Mouse (Mus musculus) liver, embryonic 14.5 days (tissue): ENCODE measurements around the gene Fgfr2. TPM values are rescaled to one million over a fixed set of nuclear protein-coding genes. Genes with fewer than 3 reads are reported as not detected.

ENCODE experiments used
- ATAC-seq: fragments of 200-750 bp; cut with Nextera tagmentation; 2 replicates; pipeline ENCODE4 v1.8.0; 2017; ENCODE audit warnings: moderate number of reproducible peaks, mild to moderate bottlenecking, moderate library complexity; ENCODE audit not compliant: insufficient read depth
- DNase-seq, 3 experiments: peaks; one replicate each; pipeline ENCODE4 v3.0.0-alpha.2; 2012 to 2013; ENCODE audit warnings: low read depth in 3 of 3, low spot score in 3 of 3
- H3K27ac ChIP-seq: fragments of 300-500 bp; sonication (generic); 2 replicates; pipeline ENCODE4 v1.5.1; 2014; ENCODE audit warnings: moderate library complexity, mild to moderate bottlenecking, control low read depth, inconsistent platforms
- H3K27me3 ChIP-seq: fragments of 300-500 bp; sonication (generic); 2 replicates; pipeline ENCODE4 v1.6.1; 2014; ENCODE audit warnings: mild to moderate bottlenecking, low read length, moderate library complexity; ENCODE audit not compliant: control insufficient read depth, insufficient read depth
- H3K36me3 ChIP-seq: fragments of 300-500 bp; sonication (generic); replicated peaks from 2 replicates; pipeline ENCODE4 v1.6.1; 2014; ENCODE audit warnings: low read depth; ENCODE audit not compliant: control insufficient read depth, insufficient read depth
- H3K4me1 ChIP-seq, 2 experiments: fragments of 200-500 bp in 1 of 2; fragments of 300-500 bp in 1 of 2; sonication (generic) in 1 of 2; replicated peaks; 2 replicates each; pipeline ENCODE4 v1.6.1; 2012 to 2014; ENCODE audit warnings: antibody characterized with exemption in 1 of 2, inconsistent platforms in 1 of 2, low read length in 1 of 2; ENCODE audit not compliant: control insufficient read depth in 2 of 2, insufficient read depth in 2 of 2
- H3K4me2 ChIP-seq: fragments of 300-500 bp; sonication (generic); 2 replicates; pipeline ENCODE4 v1.6.1; 2014; ENCODE audit warnings: low read depth, mild to moderate bottlenecking, control low read depth, moderate library complexity
- H3K4me3 ChIP-seq, 2 experiments: fragments of 200-500 bp in 1 of 2; fragments of 300-500 bp in 1 of 2; sonication (generic) in 1 of 2; 2 replicates each; pipeline ENCODE4 v1.5.1; 2012 to 2014; ENCODE audit warnings: low read depth in 2 of 2, low read length in 2 of 2, mild to moderate bottlenecking in 2 of 2, control low read depth in 1 of 2, inconsistent platforms in 1 of 2, moderate library complexity in 1 of 2; ENCODE audit not compliant: insufficient read depth in 1 of 2
- H3K9ac ChIP-seq: fragments of 300-500 bp; sonication (generic); replicated peaks from 2 replicates; pipeline ENCODE4 v1.6.1; 2014; ENCODE audit warnings: mild to moderate bottlenecking, control low read depth, moderate library complexity
- H3K9me3 ChIP-seq: fragments of 300-500 bp; sonication (generic); 2 replicates; pipeline ENCODE4 v1.6.1; 2016; ENCODE audit warnings: low read length, mixed read lengths; ENCODE audit not compliant: control insufficient read depth
- CTCF ChIP-seq: IDR thresholded peaks from 2 replicates; pipeline ENCODE4 v1.5.1; 2016; ENCODE audit warnings: antibody characterized with exemption, low read depth, control low read depth
- EP300 ChIP-seq: IDR thresholded peaks from 2 replicates; pipeline ENCODE4 v1.6.1; 2016; ENCODE audit warnings: antibody characterized with exemption, low read depth
- WGBS: fragments of 180-500 bp; shearing (Covaris S2); extraction: QIAGEN DNeasy Blood & Tissue Kit; methylation state at CpG from one replicate; pipeline ENCODE4 v1.1.7; 2014; ENCODE audit not compliant: insufficient replicate concordance; 5-methylcytosine and 5-hydroxymethylcytosine counted together
- polyA plus RNA-seq, 2 experiments: library from polyadenylated mRNA; depleted of rRNA in 1 of 2; stranded (reverse) in 1 of 2; unstranded in 1 of 2; fragments of >200 nt; fragmentation: Nextera tagmentation in 1 of 2; extraction: Ambion mirVana in 1 of 2; gene quantifications; 2 replicates each; pipeline versions ENCODE4 v1.2.1 to v1.2.3; 2012 to 2014

The Fgfr2 gene
- polyA plus RNA-seq, 2 experiments: 7.9 to 8.8 TPM

DNA sequence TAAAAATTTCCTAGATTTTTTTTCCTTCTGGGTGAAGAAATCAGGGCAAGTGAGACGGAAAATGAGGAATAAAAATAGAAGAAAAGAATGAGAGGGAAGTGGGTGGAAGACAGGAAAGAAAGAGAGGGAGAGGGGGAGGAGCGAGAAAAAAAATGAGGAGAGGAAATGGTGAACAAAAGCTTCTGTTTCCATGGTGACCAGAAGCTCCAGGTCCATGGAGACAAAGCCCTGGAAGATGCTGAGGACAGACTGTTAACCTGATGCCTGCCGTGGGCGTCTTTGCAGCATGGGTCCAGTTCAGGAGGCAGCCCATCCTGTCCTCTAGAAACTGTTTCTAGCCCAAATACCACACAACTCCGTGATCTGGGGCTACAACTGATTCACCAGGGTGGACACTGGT, 950.9 kb downstream of the Fgfr2 start:
- ATAC-seq: no peak

GRCm38 (mm10) chr7:132171716-132172115, 951.4 kb downstream of the Fgfr2 start:
- WGBS: 63% methylated on average over 5 of the region's 5 CpGs

More for the DNA sequence above, 950.9 kb downstream of the Fgfr2 start:
- Histone ChIP-seq H3K36me3 (no peaks in the 10 kb centered on the region), H3K9me3 (no peaks in the 10 kb centered on the region), H3K4me1 (no peaks in the 10 kb centered on the region), H3K4me3 (no peak overlapping the region), H3K27me3 (no peaks in the 10 kb centered on the region), H3K9ac (no peak overlapping the region), H3K4me2 (no peak overlapping the region), H3K27ac (no peak overlapping the region)
- WGBS: 48% methylated on average over 5 of the region's 5 CpGs
- TF ChIP-seq CTCF (no peak), EP300 (no peak)
- DNase-seq: no peak

GRCm38 (mm10) chr7:132169419-132170169, 953.6 kb downstream of the Fgfr2 start:
- H3K27ac ChIP-seq: no peak overlapping the region
- DNase-seq: no peak

More at GRCm38 (mm10) chr7:132171716-132172115, 951.4 kb downstream of the Fgfr2 start:
- Histone ChIP-seq H3K4me3 (no peak overlapping the region), H3K27ac (no peak overlapping the region), H3K4me2 (no peak overlapping the region), H3K4me1 (no peaks in the 10 kb centered on the region), H3K36me3 (no peaks in the 10 kb centered on the region), H3K9me3 (no peaks in the 10 kb centered on the region), H3K27me3 (no peaks in the 10 kb centered on the region), H3K9ac (no peak overlapping the region)
- ATAC-seq: no peak
- no peak for DNase-seq
- TF ChIP-seq CTCF (no peak), EP300 (no peak)

DNA sequence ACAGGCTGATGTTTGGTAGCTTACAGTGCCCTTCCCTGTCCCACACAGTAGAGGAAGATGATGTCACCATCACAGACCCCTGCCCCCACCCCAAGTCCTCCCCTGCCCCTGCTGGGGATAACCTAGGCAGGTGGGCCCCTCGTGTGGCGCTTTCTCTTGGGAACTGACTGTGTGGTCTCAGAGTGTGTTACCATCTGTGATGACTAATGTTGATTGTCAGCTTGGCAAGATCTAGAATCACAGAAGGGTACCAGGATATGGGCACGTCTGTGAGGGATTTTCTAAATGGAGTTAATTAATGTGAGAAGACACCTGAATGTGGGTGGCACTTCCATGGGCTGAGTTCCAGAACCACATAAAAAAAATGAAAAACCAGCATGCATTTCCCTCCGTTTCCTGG, 955.9 kb downstream of the Fgfr2 start:
- Histone ChIP-seq H3K9me3 (no peaks in the 10 kb centered on the region), H3K9ac (no peak overlapping the region), H3K27me3 (no peaks in the 10 kb centered on the region), H3K27ac (no peak overlapping the region), H3K4me1 (no peaks in the 10 kb centered on the region), H3K36me3 (no peaks in the 10 kb centered on the region), H3K4me3 (no peak overlapping the region), H3K4me2 (no peak overlapping the region)
- 60% methylated on average over 4 of the region's 4 CpGs for WGBS
- no peak for DNase-seq
- no peak for ATAC-seq
- TF ChIP-seq CTCF (no peak), EP300 (no peak)

More at GRCm38 (mm10) chr7:132169419-132170169, 953.6 kb downstream of the Fgfr2 start:
- Histone ChIP-seq H3K9me3 (no peaks in the 10 kb centered on the region), H3K9ac (no peak overlapping the region), H3K4me3 (no peak overlapping the region), H3K4me1 (no peaks in the 10 kb centered on the region), H3K36me3 (no peaks in the 10 kb centered on the region), H3K27me3 (no peaks in the 10 kb centered on the region), H3K4me2 (no peak overlapping the region)
- WGBS: 38% methylated on average over 7 of the region's 7 CpGs
- no peak for TF ChIP-seq EP300
- TF ChIP-seq CTCF: no peak
- ATAC-seq: no peak

DNA sequence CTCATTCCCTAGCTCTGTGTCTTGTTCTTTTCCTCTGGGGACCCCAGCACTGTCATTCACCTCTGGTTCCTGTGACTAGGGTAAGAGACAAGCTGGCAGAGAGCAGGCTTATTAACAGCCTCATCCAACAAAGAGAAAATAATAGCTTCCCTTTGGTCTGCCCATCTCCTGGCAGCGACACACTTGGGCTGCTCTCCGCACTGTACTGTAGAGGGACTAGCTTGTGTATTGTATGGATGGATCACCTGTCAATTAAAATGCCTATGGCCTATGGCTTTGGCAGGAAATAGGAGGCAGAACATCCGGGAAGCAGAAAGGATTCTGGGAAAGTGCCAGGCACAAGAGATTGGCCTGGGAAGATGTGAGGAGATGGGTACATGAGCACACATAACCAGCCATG, 960.9 kb downstream of the Fgfr2 start:
- ATAC-seq: no peak
- Histone ChIP-seq H3K4me2 (no peak overlapping the region), H3K9ac (no peak overlapping the region), H3K27ac (no peak overlapping the region), H3K4me1 (no peaks in the 10 kb centered on the region), H3K4me3 (no peak overlapping the region), H3K36me3 (no peaks in the 10 kb centered on the region), H3K27me3 (no peaks in the 10 kb centered on the region), H3K9me3 (no peaks in the 10 kb centered on the region)
- DNase-seq: no peak
- 58% methylated on average over 3 of the region's 3 CpGs for WGBS
- TF ChIP-seq CTCF (no peak), EP300 (no peak)
